Mouse (Mus musculus): ENCODE measurements around the gene Cradd. TPM values are rescaled to one million over a fixed set of nuclear protein-coding genes. Genes with fewer than 3 reads are reported as not detected.

Cradd gene
- polyA plus RNA-seq, 1 experiment from 2014 or later = 15.0 TPM

- H3K9me3 ChIP-seq (ENCODE audit: control insufficient read depth, low read length) = no peaks in the 10 kb centered on the region
- no peaks in the 10 kb centered on the region for H3K4me1 ChIP-seq (ENCODE audit: control insufficient read depth, insufficient read depth, low read length)
- ATAC-seq (ENCODE audit: low FRiP score) = no peak
- H3K4me3 ChIP-seq (ENCODE audit: low read depth, low read length) = no peak overlapping the region
- H3K27me3 ChIP-seq (ENCODE audit: control insufficient read depth, insufficient read depth, low read length) = no peaks in the 10 kb centered on the region
- 87% methylated on average over 1 of the region's 1 CpGs for WGBS
- H3K36me3 ChIP-seq (ENCODE audit: control insufficient read depth, insufficient read depth, low read length) = no peaks in the 10 kb centered on the region
- H3K4me2 ChIP-seq = no peak overlapping the region
- no peak overlapping the region for H3K9ac ChIP-seq (ENCODE audit: low read length)
- DNase-seq (ENCODE audit: low spot score, missing footprints) = no peak
- no peak overlapping the region for H3K27ac ChIP-seq (ENCODE audit: low read depth, low read length)
Observed at GRCm38 (mm10) chr10:95279459-95279858, 44.5 kb downstream of the Cradd start.

- no peaks in the 10 kb centered on the region for H3K27me3 ChIP-seq (ENCODE audit: control insufficient read depth, insufficient read depth, low read length)
- H3K4me2 ChIP-seq = no peak overlapping the region
- ATAC-seq (ENCODE audit: low FRiP score) (no peak), DNase-seq (ENCODE audit: low spot score, missing footprints) (no peak)
- H3K27ac ChIP-seq (ENCODE audit: low read depth, low read length) = no peak overlapping the region
- no peaks in the 10 kb centered on the region for H3K4me1 ChIP-seq (ENCODE audit: control insufficient read depth, insufficient read depth, low read length)
- no peaks in the 10 kb centered on the region for H3K9me3 ChIP-seq (ENCODE audit: control insufficient read depth, low read length)
- H3K4me3 ChIP-seq (ENCODE audit: low read depth, low read length) = no peak overlapping the region
- no peaks in the 10 kb centered on the region for H3K36me3 ChIP-seq (ENCODE audit: control insufficient read depth, insufficient read depth, low read length)
- 90% methylated on average over 11 of the region's 11 CpGs for WGBS
- no peak overlapping the region for H3K9ac ChIP-seq (ENCODE audit: low read length)
Observed at GRCm38 (mm10) chr10:95278085-95278484, 45.8 kb downstream of the Cradd start.

GRCm38 (mm10) chr10:95275488-95275887, 48.4 kb downstream of the Cradd start:
- Histone ChIP-seq H3K36me3 (ENCODE audit: control insufficient read depth, insufficient read depth, low read length) (no peaks in the 10 kb centered on the region), H3K27ac (ENCODE audit: low read depth, low read length) (no peak overlapping the region), H3K4me1 (ENCODE audit: control insufficient read depth, insufficient read depth, low read length) (no peaks in the 10 kb centered on the region), H3K9me3 (ENCODE audit: control insufficient read depth, low read length) (no peaks in the 10 kb centered on the region), H3K27me3 (ENCODE audit: control insufficient read depth, insufficient read depth, low read length) (no peaks in the 10 kb centered on the region), H3K9ac (ENCODE audit: low read length) (no peak overlapping the region), H3K4me2 (no peak overlapping the region), H3K4me3 (ENCODE audit: low read depth, low read length) (no peak overlapping the region)
- no peak for ATAC-seq (ENCODE audit: low FRiP score)
- WGBS = 95% methylated on average over 9 of the region's 9 CpGs
- no peak for DNase-seq (ENCODE audit: low spot score, missing footprints)

GRCm38 (mm10) chr10:95273226-95273625, 50.7 kb downstream of the Cradd start:
- ATAC-seq (ENCODE audit: low FRiP score) (no peak), DNase-seq (ENCODE audit: low spot score, missing footprints) (no peak)
- no peaks in the 10 kb centered on the region for H3K4me1 ChIP-seq (ENCODE audit: control insufficient read depth, insufficient read depth, low read length)
- no peaks in the 10 kb centered on the region for H3K9me3 ChIP-seq (ENCODE audit: control insufficient read depth, low read length)
- no peak overlapping the region for H3K4me2 ChIP-seq
- no peak overlapping the region for H3K9ac ChIP-seq (ENCODE audit: low read length)
- no peak overlapping the region for H3K4me3 ChIP-seq (ENCODE audit: low read depth, low read length)
- no peaks in the 10 kb centered on the region for H3K36me3 ChIP-seq (ENCODE audit: control insufficient read depth, insufficient read depth, low read length)
- WGBS = 95% methylated on average over 13 of the region's 13 CpGs
- H3K27me3 ChIP-seq (ENCODE audit: control insufficient read depth, insufficient read depth, low read length) = no peaks in the 10 kb centered on the region
- H3K27ac ChIP-seq (ENCODE audit: low read depth, low read length) = no peak overlapping the region

- peaks cover 20% of the 10 kb centered on the region for H3K4me1 ChIP-seq (ENCODE audit: control insufficient read depth, insufficient read depth, low read length)
- H3K9me3 ChIP-seq (ENCODE audit: control insufficient read depth, low read length) = no peaks in the 10 kb centered on the region
- no peaks in the 10 kb centered on the region for H3K36me3 ChIP-seq (ENCODE audit: control insufficient read depth, insufficient read depth, low read length)
- H3K9ac ChIP-seq (ENCODE audit: low read length) = no peak overlapping the region
- DNase-seq (ENCODE audit: low spot score, missing footprints) = no peak
- H3K4me2 ChIP-seq = no peak overlapping the region
- peaks cover 7% of the 10 kb centered on the region; the same call in 1 of the 2 replicates for H3K27me3 ChIP-seq (ENCODE audit: control insufficient read depth, insufficient read depth, low read length)
- 91% methylated on average over 7 of the region's 7 CpGs for WGBS
- H3K4me3 ChIP-seq (ENCODE audit: low read depth, low read length) = no peak overlapping the region
- no peak for ATAC-seq (ENCODE audit: low FRiP score)
- H3K27ac ChIP-seq (ENCODE audit: low read depth, low read length) = no peak overlapping the region
Observed at GRCm38 (mm10) chr10:95269151-95269550, 54.8 kb downstream of the Cradd start.

- no peak overlapping the region for H3K27ac ChIP-seq (ENCODE audit: low read depth, low read length)
- no peaks in the 10 kb centered on the region for H3K9me3 ChIP-seq (ENCODE audit: control insufficient read depth, low read length)
- DNase-seq (ENCODE audit: low spot score, missing footprints) (no peak), ATAC-seq (ENCODE audit: low FRiP score) (no peak)
- H3K27me3 ChIP-seq (ENCODE audit: control insufficient read depth, insufficient read depth, low read length) = peaks cover 11% of the 10 kb centered on the region
- WGBS = 87% methylated on average over 5 of the region's 5 CpGs
- H3K4me1 ChIP-seq (ENCODE audit: control insufficient read depth, insufficient read depth, low read length) = peaks cover 20% of the 10 kb centered on the region
- no peak overlapping the region for H3K4me2 ChIP-seq
- no peaks in the 10 kb centered on the region for H3K36me3 ChIP-seq (ENCODE audit: control insufficient read depth, insufficient read depth, low read length)
- no peak overlapping the region for H3K4me3 ChIP-seq (ENCODE audit: low read depth, low read length)
- no peak overlapping the region for H3K9ac ChIP-seq (ENCODE audit: low read length)
Observed at GRCm38 (mm10) chr10:95268366-95268765, 55.6 kb downstream of the Cradd start.

- DNase-seq (ENCODE audit: low spot score, missing footprints) = peak; percentile 85
- Histone ChIP-seq H3K4me3 (ENCODE audit: low read depth, low read length) (no peak overlapping the region), H3K9ac (ENCODE audit: low read length) (no peak overlapping the region), H3K36me3 (ENCODE audit: control insufficient read depth, insufficient read depth, low read length) (no peaks in the 10 kb centered on the region), H3K27ac (ENCODE audit: low read depth, low read length) (no peak overlapping the region), H3K27me3 (ENCODE audit: control insufficient read depth, insufficient read depth, low read length) (peaks cover 14% of the 10 kb centered on the region), H3K4me2 (no peak overlapping the region), H3K9me3 (ENCODE audit: control insufficient read depth, low read length) (no peaks in the 10 kb centered on the region), H3K4me1 (ENCODE audit: control insufficient read depth, insufficient read depth, low read length) (peaks cover 25% of the 10 kb centered on the region)
- no peak for ATAC-seq (ENCODE audit: low FRiP score)
- WGBS = 30% methylated on average over 5 of the region's 5 CpGs
Observed at GRCm38 (mm10) chr10:95266983-95267382, 57.0 kb downstream of the Cradd start.

GRCm38 (mm10) chr10:95266041-95266762, 57.7 kb downstream of the Cradd start:
- Histone ChIP-seq H3K9me3 (ENCODE audit: control insufficient read depth, low read length) (no peaks in the 10 kb centered on the region), H3K4me2 (peak overlapping the region; percentile 28), H3K4me1 (ENCODE audit: control insufficient read depth, insufficient read depth, low read length) (peaks cover 25% of the 10 kb centered on the region), H3K27me3 (ENCODE audit: control insufficient read depth, insufficient read depth, low read length) (peaks cover 14% of the 10 kb centered on the region), H3K4me3 (ENCODE audit: low read depth, low read length) (peak overlapping the region; percentile 10; the same call in 1 of the 2 replicates), H3K36me3 (ENCODE audit: control insufficient read depth, insufficient read depth, low read length) (no peaks in the 10 kb centered on the region), H3K27ac (ENCODE audit: low read depth, low read length) (no peak overlapping the region), H3K9ac (ENCODE audit: low read length) (peak overlapping the region; percentile 25; the same call in 1 of the 2 replicates)
- DNase-seq (ENCODE audit: low spot score, missing footprints) (peak; percentile 92), ATAC-seq (ENCODE audit: low FRiP score) (no peak)
- 32% methylated on average over 10 of the region's 10 CpGs for WGBS

GRCm38 (mm10) chr10:95265576-95265975, 58.4 kb downstream of the Cradd start:
- no peak overlapping the region for H3K4me3 ChIP-seq (ENCODE audit: low read depth, low read length)
- ATAC-seq (ENCODE audit: low FRiP score) = no peak
- H3K9me3 ChIP-seq (ENCODE audit: control insufficient read depth, low read length) = no peaks in the 10 kb centered on the region
- WGBS = 38% methylated on average over 4 of the region's 4 CpGs
- no peaks in the 10 kb centered on the region for H3K36me3 ChIP-seq (ENCODE audit: control insufficient read depth, insufficient read depth, low read length)
- peak overlapping the region; percentile 64 for H3K4me2 ChIP-seq
- H3K4me1 ChIP-seq (ENCODE audit: control insufficient read depth, insufficient read depth, low read length) = peaks cover 25% of the 10 kb centered on the region
- peaks cover 14% of the 10 kb centered on the region for H3K27me3 ChIP-seq (ENCODE audit: control insufficient read depth, insufficient read depth, low read length)
- H3K27ac ChIP-seq (ENCODE audit: low read depth, low read length) = no peak overlapping the region
- no peak overlapping the region; the same call in 1 of the 2 replicates for H3K9ac ChIP-seq (ENCODE audit: low read length)
- DNase-seq (ENCODE audit: low spot score, missing footprints) = peak; percentile 95
